Mouse (Mus musculus) colon, adult 2 months (tissue): ENCODE data around the gene Nkain4. TPM values are rescaled to one million over a fixed set of nuclear protein-coding genes. Genes with fewer than 3 reads are reported as not detected.

ENCODE experiments used
- polyA plus RNA-seq: library from polyadenylated mRNA; depleted of rRNA; stranded (reverse); fragments of >200 nt; gene quantifications from 2 replicates; pipeline ENCODE4 v1.2.3, GENCODE M21; 2012; rRNA removed

The Nkain4 gene
- 5.8 and 8.6 TPM in 2 replicates for polyA plus RNA-seq

GRCm38 (mm10) chr2:180954061-180955047 is at the start of gene Nkain4:
Gene Nkain4, minus strand, starts transcription at chr2:180954699.

GRCm38 (mm10) chr2:180986449-180986848 is 31.9 kb upstream of the Nkain4 start, which contains the start of gene Col20a1:
Gene Col20a1, plus strand, starts transcription at chr2:180986535.

DNA sequence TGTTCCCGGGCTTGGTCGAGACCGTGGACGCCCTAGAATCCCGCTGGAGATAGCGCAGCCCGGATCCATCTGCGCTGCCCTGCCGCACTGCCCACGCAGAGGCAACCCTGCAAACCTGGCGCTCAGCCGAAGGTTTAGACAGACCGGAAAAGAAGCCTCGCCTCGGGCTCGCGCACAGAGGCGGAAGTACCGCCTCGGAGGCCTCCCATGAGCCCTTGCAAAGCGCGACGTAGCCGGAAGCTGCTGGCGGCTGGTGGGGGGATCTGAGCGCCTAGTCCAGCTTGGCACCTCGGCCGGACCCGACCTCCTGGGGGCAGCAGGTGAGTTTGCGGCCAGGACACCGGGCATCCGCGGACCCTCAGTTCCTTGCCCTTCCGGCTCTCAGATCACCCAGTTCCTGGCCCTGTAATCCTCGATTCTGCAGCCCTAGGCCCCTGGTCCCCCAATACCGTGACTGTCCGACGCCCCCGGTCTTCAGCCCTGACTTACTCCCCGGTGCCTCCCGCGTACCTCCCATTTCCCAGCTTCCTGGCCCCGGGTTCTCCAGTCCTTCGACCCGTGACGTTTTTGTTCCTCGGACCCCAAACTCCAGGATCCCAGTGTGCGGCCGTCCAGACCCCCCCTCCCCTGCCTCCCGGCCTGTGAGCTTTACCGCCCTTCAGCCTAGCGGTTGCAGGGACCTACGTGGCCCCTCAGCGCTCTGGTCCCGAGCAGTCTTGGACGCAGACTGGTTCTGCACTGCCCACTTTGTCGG is 12.7 kb upstream of the Nkain4 start, which contains the start of gene Arfgap1:
TSS of gene Arfgap1 (plus strand) at position 216 of the 754 bp plus-strand sequence.

GRCm38 (mm10) chr2:180928723-180929122 is 25.8 kb downstream of the Nkain4 start, which contains the start of gene Birc7:
Gene Birc7, plus strand, starts transcription at chr2:180929023.

DNA sequence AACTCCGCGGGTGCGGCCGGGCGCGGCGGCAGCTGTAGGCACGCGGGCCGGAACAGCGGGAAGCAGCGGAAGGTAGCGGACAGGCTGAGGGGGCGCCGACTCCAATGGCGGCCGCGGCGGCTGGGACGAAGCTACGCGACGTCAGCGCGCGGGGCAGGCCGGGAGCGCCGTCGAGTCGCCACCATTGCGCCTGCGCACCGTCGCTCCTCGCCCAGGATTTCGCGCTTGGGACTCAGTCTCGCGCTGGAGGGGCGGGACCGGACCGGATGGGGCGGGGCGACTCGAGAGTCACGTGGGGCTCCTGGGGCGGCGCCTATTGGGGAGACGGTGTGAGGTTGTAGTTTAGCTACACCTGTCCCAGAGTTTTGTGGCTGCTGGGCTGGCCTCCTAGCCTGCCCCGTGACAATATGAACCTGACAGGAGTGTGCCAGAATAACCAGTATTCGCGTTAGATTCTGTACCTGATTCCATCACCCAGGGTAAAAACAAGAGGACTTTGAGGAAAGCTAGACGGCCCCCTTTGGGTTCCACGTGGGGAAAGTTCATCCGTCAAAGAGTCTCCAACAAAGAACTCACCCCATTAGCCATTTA is 33.6 kb downstream of the Nkain4 start, which contains the start of gene Ythdf1:
TSS of gene Ythdf1 (minus strand) at position 140 of the 591 bp plus-strand sequence.

Other genes starting within 250 kb of the Nkain4 start
- 10.3 and 11.9 TPM in 2 replicates for gene Dido1, start 244.7 kb downstream of the Nkain4 start, polyA plus RNA-seq
- 24.9 and 27.5 TPM in 2 replicates for gene Gid8, start 244.6 kb downstream of the Nkain4 start, polyA plus RNA-seq
- gene Slc17a9, start 229.4 kb downstream of the Nkain4 start, polyA plus RNA-seq = 189 and 202 TPM in 2 replicates
- not detected in 2 replicates for gene Bhlhe23, start 177.8 kb downstream of the Nkain4 start, polyA plus RNA-seq
- 19.5 and 22.9 TPM in 2 replicates for gene Ythdf1, start 33.8 kb downstream of the Nkain4 start, polyA plus RNA-seq
- gene Birc7, start 25.7 kb downstream of the Nkain4 start, polyA plus RNA-seq = not detected in 2 replicates
- gene Arfgap1, start 12.5 kb upstream of the Nkain4 start, polyA plus RNA-seq = 59.6 and 62.9 TPM in 2 replicates
- gene Col20a1, start 31.8 kb upstream of the Nkain4 start, polyA plus RNA-seq = 4.1 and 4.6 TPM in 2 replicates
- 0.06 and 0.25 TPM in 2 replicates for gene Chrna4, start 88.8 kb upstream of the Nkain4 start, polyA plus RNA-seq
- gene Kcnq2, start 180.6 kb upstream of the Nkain4 start, polyA plus RNA-seq = 1.1 and 1.4 TPM in 2 replicates
- 8.8 and 9.5 TPM in 2 replicates for gene Eef1a2, start 202.3 kb upstream of the Nkain4 start, polyA plus RNA-seq
- 223 and 266 TPM in 2 replicates for gene Ppdpf, start 232.5 kb upstream of the Nkain4 start, polyA plus RNA-seq
- 4.5 and 7.2 TPM in 2 replicates for gene Ptk6, start 248.1 kb upstream of the Nkain4 start, polyA plus RNA-seq